10 mouse cellular contexts compared by ENCODE assay signal in the genomic region with DNA sequence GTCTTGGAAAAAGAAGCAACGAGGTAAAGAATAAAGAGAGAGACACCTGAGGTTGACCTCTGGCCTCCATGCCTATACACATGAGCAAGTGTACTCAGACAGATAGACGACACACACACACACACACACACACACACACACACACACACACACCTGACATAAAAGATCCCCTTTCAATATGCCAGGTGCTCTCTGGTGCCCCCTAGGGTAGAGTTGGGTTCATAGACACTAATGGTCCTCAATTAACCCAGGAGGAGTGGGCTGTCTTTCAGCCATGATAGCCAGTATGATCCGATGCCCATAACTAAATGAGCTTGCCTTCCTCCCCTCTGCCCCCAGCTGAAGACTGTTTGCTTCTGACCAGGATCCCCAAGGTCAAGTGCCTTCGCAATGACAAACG. TPM values are rescaled to one million over a fixed set of nuclear protein-coding genes. Genes with fewer than 3 reads are reported as not detected.
A peak's percentile ranks its signal among the peaks of the same experiment; 100 is the strongest.
DNase-seq lines count a peak whose midpoint lies in the region; ATAC-seq lines count a peak whose summit lies in the region.
"Had no signal": no experiment of that assay in that cellular context is flagged by ENCODE, and none has a peak within 500 bp of the region (broad histone marks: within the 10 kb centered on the region; RNA-seq: fewer than 3 reads in every experiment).

No protein-coding gene starts in this region.

- H3K4me2 ChIP-seq in forebrain, embryonic 14.5 days (ENCODE audit: low read length), result no peak overlapping the region
- H3K4me2 ChIP-seq in forebrain, embryonic 15.5 days (replicated peaks), result no peak overlapping the region
- H3K4me2 ChIP-seq in liver, embryonic 12.5 days, result no peak overlapping the region
- H3K4me2 ChIP-seq: lung, embryonic 15.5 days; stomach, embryonic 15.5 days had no signal

- H3K4me3 ChIP-seq in forebrain, embryonic 14.5 days (ENCODE audit: low read depth, low read length), result no peak overlapping the region
- no peak overlapping the region for H3K4me3 ChIP-seq in forebrain, embryonic 15.5 days
- H3K4me3 ChIP-seq in liver, embryonic 12.5 days, result no peak overlapping the region
- H3K4me3 ChIP-seq: lung, embryonic 15.5 days; stomach, embryonic 15.5 days had no signal

- 0 out of 2 replicates have a peak, but pooled peaks cover 5% of the 10 kb centered on the region for H3K36me3 ChIP-seq in forebrain, embryonic 14.5 days (ENCODE audit: control insufficient read depth, insufficient read depth, low read length)
- no peaks in the 10 kb centered on the region for H3K36me3 ChIP-seq in forebrain, embryonic 15.5 days
- no peaks in the 10 kb centered on the region for H3K36me3 ChIP-seq in liver, embryonic 12.5 days
- no peaks in the 10 kb centered on the region for H3K36me3 ChIP-seq in splenic B cell, adult 2 months (ENCODE audit: control insufficient read depth, insufficient read depth, low read length, poor library complexity, severe bottlenecking)
- H3K36me3 ChIP-seq: lung, embryonic 15.5 days; stomach, embryonic 15.5 days had no signal

- H3K4me1 ChIP-seq in forebrain, embryonic 14.5 days (ENCODE audit: control insufficient read depth, insufficient read depth, low read length), result 0 out of 2 replicates have a peak, but pooled peaks cover 2% of the 10 kb centered on the region
- no peaks in the 10 kb centered on the region; the same call in 1 of the 2 replicates for H3K4me1 ChIP-seq in forebrain, embryonic 15.5 days
- no peaks in the 10 kb centered on the region for H3K4me1 ChIP-seq in liver, embryonic 12.5 days

- WGBS in forebrain, embryonic 14.5 days, result 76% methylated on average over 5 of the region's 5 CpGs
- WGBS in forebrain, embryonic 15.5 days, result 68% methylated on average over 5 of the region's 5 CpGs
- WGBS in liver, embryonic 12.5 days (ENCODE audit: insufficient replicate concordance), result 50% methylated on average over 5 of the region's 5 CpGs

- DNase-seq in forebrain, embryonic 14.5 days (ENCODE audit: low spot score), result peak; percentile 46
- DNase-seq in liver, result peak; percentile 25
- peak; percentile 57 for DNase-seq in R1 (ENCODE audit: low read depth, low spot score)
- DNase-seq in embryo, embryonic 11 days, result peak; percentile 59
- peak; percentile 48 for DNase-seq in splenic B cell, adult 2 months (ENCODE audit: low read depth, low spot score)
- DNase-seq in left cerebral cortex, adult 11 months (ENCODE audit: low spot score), result no peak

- no peak overlapping the region for H3K9ac ChIP-seq in forebrain, embryonic 14.5 days (ENCODE audit: low read length)
- H3K9ac ChIP-seq in forebrain, embryonic 15.5 days (replicated peaks), result no peak overlapping the region
- H3K9ac ChIP-seq in liver, embryonic 12.5 days, result no peak overlapping the region
- H3K9ac ChIP-seq: lung, embryonic 15.5 days; stomach, embryonic 15.5 days had no signal

- ATAC-seq in forebrain, embryonic 14.5 days, result no peak
- ATAC-seq in forebrain, embryonic 15.5 days (replicated peaks), result no peak
- no peak for ATAC-seq in liver, embryonic 12.5 days

- H3K9me3 ChIP-seq in forebrain, embryonic 14.5 days (replicated peaks; ENCODE audit: control insufficient read depth, low read length), result no peaks in the 10 kb centered on the region
- no peaks in the 10 kb centered on the region for H3K9me3 ChIP-seq in forebrain, embryonic 15.5 days
- no peaks in the 10 kb centered on the region for H3K9me3 ChIP-seq in liver, embryonic 12.5 days (replicated peaks)
- H3K9me3 ChIP-seq: lung, embryonic 15.5 days; stomach, embryonic 15.5 days had no signal

- H3K27ac ChIP-seq in forebrain, embryonic 14.5 days (ENCODE audit: low read depth, low read length), result no peak overlapping the region
- no peak overlapping the region for H3K27ac ChIP-seq in forebrain, embryonic 15.5 days (replicated peaks)
- no peak overlapping the region for H3K27ac ChIP-seq in liver, embryonic 12.5 days
- H3K27ac ChIP-seq: lung, embryonic 15.5 days; stomach, embryonic 15.5 days had no signal

- H3K27me3 ChIP-seq in forebrain, embryonic 14.5 days (replicated peaks; ENCODE audit: control insufficient read depth, insufficient read depth, low read length), result no peaks in the 10 kb centered on the region
- H3K27me3 ChIP-seq in forebrain, embryonic 15.5 days, result no peaks in the 10 kb centered on the region
- peaks cover 56% of the 10 kb centered on the region for H3K27me3 ChIP-seq in liver, embryonic 12.5 days (replicated peaks)
- no peaks in the 10 kb centered on the region for H3K27me3 ChIP-seq in splenic B cell, adult 2 months (ENCODE audit: control insufficient read depth, insufficient read depth, low read length, poor library complexity, severe bottlenecking)
- H3K27me3 ChIP-seq: lung, embryonic 15.5 days; stomach, embryonic 15.5 days had no signal

RNA-seq across cellular contexts. Expression of a gene that starts 59.0 kb away (rescaled TPM):
- 14.7 and 14.8 TPM in 2 replicates for polyA plus RNA-seq in forebrain, embryonic 14.5 days (2014; fragmentation: Nextera tagmentation; extraction: Ambion mirVana)
- 21.2 and 23.7 TPM in 2 replicates for polyA plus RNA-seq in forebrain, embryonic 15.5 days (2015; fragmentation: Nextera tagmentation; extraction: Ambion mirVana)
- polyA plus RNA-seq in liver, embryonic 12.5 days (2016; fragmentation: Nextera tagmentation; extraction: Ambion mirVana), result 0.28 and 0.48 TPM in 2 replicates

Comparison
In these comparisons a context has a peak if more than half of its experiments do, and no peak if none do; other contexts are left out.
1. RNA of a gene that starts 59.0 kb away (polyA plus RNA-seq): 21.2 to 23.7 TPM in forebrain, embryonic 15.5 days and 14.7 to 14.8 TPM in forebrain, embryonic 14.5 days; 0.28 to 0.48 TPM in liver, embryonic 12.5 days; every median in the first group is over 10 times any median in the second.